In genomic region chr12:85629661-85630481, GRCm38 (mm10) we compare ENCODE assay signal across 8 mouse cellular contexts. TPM values are rescaled to one million over a fixed set of nuclear protein-coding genes. Genes with fewer than 3 reads are reported as not detected.
A peak's percentile ranks its signal among the peaks of the same experiment; 100 is the strongest.
DNase-seq lines count a peak whose midpoint lies in the region; ATAC-seq lines count a peak whose summit lies in the region.

No protein-coding gene starts in this region.

- no peak overlapping the region for H3K4me3 ChIP-seq in kidney, embryonic 16.5 days (ENCODE audit: low read length)

- no peaks in the 10 kb centered on the region for H3K9me3 ChIP-seq in kidney, embryonic 16.5 days (ENCODE audit: low read length)

- no peak overlapping the region for H3K9ac ChIP-seq in kidney, embryonic 16.5 days (replicated peaks; ENCODE audit: low read length)

- H3K27me3 ChIP-seq in kidney, embryonic 16.5 days (ENCODE audit: insufficient read depth, low read length) = no peaks in the 10 kb centered on the region

- WGBS in kidney, embryonic 16.5 days = 47% methylated on average over 21 of the region's 21 CpGs

- peak; percentile 82 for DNase-seq in 3134 (ENCODE audit: extremely low read depth, insufficient read length, low spot score)
- DNase-seq in 416B (ENCODE audit: low read depth) = peak; percentile 87
- peak; percentile 61 for DNase-seq in gastrocnemius, postnatal 14 days
- peak; percentile 54 for DNase-seq in skeletal muscle tissue, adult 2 months (ENCODE audit: low read depth, low spot score)
- no peak for DNase-seq in left cerebral cortex, postnatal 25 days (ENCODE audit: low spot score in 2 of 2)
- no peak for DNase-seq in layer of hippocampus, adult 11-12 months (ENCODE audit: low spot score)
- DNase-seq in urinary bladder, postnatal 10 days (ENCODE audit: low spot score) = no peak

- peaks cover 8% of the 10 kb centered on the region; the same call in 1 of the 2 replicates for H3K4me1 ChIP-seq in kidney, embryonic 16.5 days (ENCODE audit: insufficient read depth, low read length)

- H3K36me3 ChIP-seq in kidney, embryonic 16.5 days (ENCODE audit: insufficient read depth, low read length) = 0 out of 2 replicates have a peak, but pooled peaks cover 3% of the 10 kb centered on the region

- H3K27ac ChIP-seq in kidney, embryonic 16.5 days (ENCODE audit: low read length) = no peak overlapping the region

- intact Hi-C loops in gastrocnemius, postnatal 14 days (cut with DNase I; ENCODE audit: low total_unique reads) = no loop called here
- intact Hi-C loops in left cerebral cortex, postnatal 25 days (cut with DNase I) = no loop called here

- no peak overlapping the region for H3K4me2 ChIP-seq in kidney, embryonic 16.5 days (replicated peaks; ENCODE audit: low read depth, low read length)

- ATAC-seq in kidney, embryonic 16.5 days (ENCODE audit: low FRiP score, low TSS enrichment) = peak; percentile 31; the same call in 1 of the 2 replicates

RNA-seq across cellular contexts. Expression of gene Jdp2, which starts 31.0 kb away (rescaled TPM):
- total RNA-seq in gastrocnemius, postnatal 14 days (2021) = 10 to 100 TPM in 1 of 2 experiments, 1 to 10 TPM in 1; 9.4 to 11.6 TPM
- polyA plus RNA-seq in kidney, embryonic 16.5 days (2015; fragmentation: Nextera tagmentation; extraction: Ambion mirVana) = 0.21 and 0.32 TPM in 2 replicates
- total RNA-seq in left cerebral cortex, postnatal 25 days (2021) = 10 to 100 TPM; 66.6 to 75.2 TPM

RNA-seq across cellular contexts. Expression of gene Batf, which starts 56.6 kb away (rescaled TPM):
- total RNA-seq in gastrocnemius, postnatal 14 days (2021) = under 1 TPM; 0.29 to 0.40 TPM
- polyA plus RNA-seq in kidney, embryonic 16.5 days (2015; fragmentation: Nextera tagmentation; extraction: Ambion mirVana) = 3.9 TPM in 2 replicates
- total RNA-seq in left cerebral cortex, postnatal 25 days (2021) = under 1 TPM; 0.71 to 0.78 TPM

Comparison
In these comparisons a context has a peak if more than half of its experiments do, and no peak if none do; other contexts are left out.
1. DNase-seq: peak in 3134 (single experiment), 416B (single experiment), gastrocnemius, postnatal 14 days (single experiment) and skeletal muscle tissue, adult 2 months (single experiment); none in left cerebral cortex, postnatal 25 days (0 of 2), layer of hippocampus, adult 11-12 months (single experiment) and urinary bladder, postnatal 10 days (single experiment).
2. RNA of gene Jdp2, which starts 31.0 kb away (total RNA-seq): 66.6 to 75.2 TPM in left cerebral cortex, postnatal 25 days; 9.4 to 11.6 TPM in gastrocnemius, postnatal 14 days; every median in the first group is over 4 times any median in the second.